Comparison of ENCODE assay signal across 9 mouse cellular contexts in the genomic region with DNA sequence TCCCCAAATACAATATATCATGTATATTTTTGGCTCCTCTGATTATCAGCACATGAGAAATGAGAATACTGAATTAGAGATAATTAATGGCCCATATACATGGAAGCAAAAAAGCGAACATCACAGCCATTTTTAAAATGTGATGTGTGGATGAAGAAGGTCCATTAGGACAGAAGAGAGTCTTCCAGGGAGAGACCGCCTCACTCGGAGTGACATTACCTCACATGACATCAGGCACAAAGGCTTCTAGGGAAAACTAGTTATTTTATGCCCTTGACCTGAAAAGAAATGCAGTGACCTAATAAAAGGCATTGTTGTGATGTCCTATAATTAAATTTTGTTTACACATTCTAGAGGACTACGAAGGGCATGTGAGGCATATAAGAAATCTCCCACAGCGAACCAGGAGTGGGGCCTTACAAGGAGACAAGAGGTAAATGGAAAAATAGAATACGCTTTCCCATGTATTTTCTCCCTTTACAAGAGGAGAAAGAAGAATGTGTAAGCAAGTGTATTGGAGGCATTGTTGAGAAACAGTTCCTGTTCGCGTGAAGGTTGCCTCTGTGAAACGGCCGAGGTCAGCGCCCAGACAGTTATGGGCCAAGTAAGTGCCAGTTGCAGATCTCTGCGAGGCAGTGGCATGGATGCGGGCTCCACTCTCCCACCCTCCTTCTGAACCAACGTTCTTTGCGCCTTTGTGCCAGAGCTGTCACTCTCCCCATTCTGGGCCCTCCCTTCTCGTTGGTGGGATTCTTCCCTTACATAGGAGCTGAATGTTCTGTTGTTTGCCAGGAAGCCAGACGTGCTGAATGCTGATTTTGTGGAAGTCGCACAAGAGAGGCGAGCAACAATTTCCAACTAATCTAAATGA. TPM values are rescaled to one million over a fixed set of nuclear protein-coding genes. Genes with fewer than 3 reads are reported as not detected.
DNase-seq lines count a peak whose midpoint lies in the region; ATAC-seq lines count a peak whose summit lies in the region.
"Had no signal": no experiment of that assay in that cellular context is flagged by ENCODE, and none has a peak within 500 bp of the region (broad histone marks: within the 10 kb centered on the region; RNA-seq: fewer than 3 reads in every experiment).

No protein-coding gene starts in this region.

- H3K4me3 ChIP-seq in embryonic facial prominence, embryonic 10.5 days: no peak overlapping the region
- H3K4me3 ChIP-seq in hindbrain, embryonic 14.5 days (replicated peaks; ENCODE audit: low read length): no peak overlapping the region
- H3K4me3 ChIP-seq in midbrain, embryonic 16.5 days (ENCODE audit: low read depth, low read length): no peak overlapping the region
- H3K4me3 ChIP-seq: embryonic facial prominence, embryonic 13.5 days; limb, embryonic 15.5 days had no signal

- H3K27ac ChIP-seq in embryonic facial prominence, embryonic 10.5 days (replicated peaks): 0 out of 2 replicates have a peak overlapping the region, but pooled peaks have one; percentile 21
- H3K27ac ChIP-seq in hindbrain, embryonic 14.5 days: peak overlapping the region; percentile 72
- H3K27ac ChIP-seq in midbrain, embryonic 16.5 days (ENCODE audit: low read length): peak overlapping the region; percentile 76
- H3K27ac ChIP-seq: embryonic facial prominence, embryonic 13.5 days; limb, embryonic 15.5 days had no signal

- H3K36me3 ChIP-seq in embryonic facial prominence, embryonic 10.5 days (replicated peaks): no peaks in the 10 kb centered on the region
- no peaks in the 10 kb centered on the region for H3K36me3 ChIP-seq in hindbrain, embryonic 14.5 days (replicated peaks; ENCODE audit: control insufficient read depth, insufficient read depth)
- no peaks in the 10 kb centered on the region for H3K36me3 ChIP-seq in midbrain, embryonic 16.5 days (ENCODE audit: control insufficient read depth, insufficient read depth, low read length)
- H3K36me3 ChIP-seq: embryonic facial prominence, embryonic 13.5 days; limb, embryonic 15.5 days had no signal

- no peak overlapping the region for H3K9ac ChIP-seq in hindbrain, embryonic 14.5 days
- H3K9ac ChIP-seq in midbrain, embryonic 16.5 days (ENCODE audit: low read depth, low read length): peak overlapping the region; percentile 38; the same call in 1 of the 2 replicates
- H3K9ac ChIP-seq: embryonic facial prominence, embryonic 13.5 days; limb, embryonic 15.5 days had no signal

- 61% methylated on average over 19 of the region's 19 CpGs for WGBS in embryonic facial prominence, embryonic 10.5 days
- 31% methylated on average over 19 of the region's 19 CpGs for WGBS in hindbrain, embryonic 14.5 days
- 37% methylated on average over 19 of the region's 19 CpGs for WGBS in midbrain, embryonic 16.5 days

- peak overlapping the region; percentile 32 for H3K4me2 ChIP-seq in hindbrain, embryonic 14.5 days (replicated peaks)
- peak overlapping the region; percentile 28 for H3K4me2 ChIP-seq in midbrain, embryonic 16.5 days (ENCODE audit: low read length)
- H3K4me2 ChIP-seq: embryonic facial prominence, embryonic 13.5 days; limb, embryonic 15.5 days had no signal

- H3K9me3 ChIP-seq in embryonic facial prominence, embryonic 10.5 days: no peaks in the 10 kb centered on the region
- no peaks in the 10 kb centered on the region for H3K9me3 ChIP-seq in hindbrain, embryonic 14.5 days (ENCODE audit: control insufficient read depth, low read length)
- H3K9me3 ChIP-seq in midbrain, embryonic 16.5 days (replicated peaks; ENCODE audit: control insufficient read depth, low read length, poor library complexity, severe bottlenecking): no peaks in the 10 kb centered on the region
- H3K9me3 ChIP-seq: embryonic facial prominence, embryonic 13.5 days; limb, embryonic 15.5 days had no signal

- ATAC-seq in hindbrain, embryonic 14.5 days (ENCODE audit: low FRiP score): peak; percentile 92
- peak; percentile 94 for ATAC-seq in midbrain, embryonic 16.5 days

- H3K4me1 ChIP-seq in embryonic facial prominence, embryonic 10.5 days: peaks cover 10% of the 10 kb centered on the region; the same call in 1 of the 2 replicates
- H3K4me1 ChIP-seq in hindbrain, embryonic 14.5 days (replicated peaks; ENCODE audit: control insufficient read depth, insufficient read depth, low read length): peaks cover 13% of the 10 kb centered on the region
- H3K4me1 ChIP-seq in midbrain, embryonic 16.5 days (ENCODE audit: control insufficient read depth, insufficient read depth, low read length): peaks cover 15% of the 10 kb centered on the region
- H3K4me1 ChIP-seq: embryonic facial prominence, embryonic 13.5 days; limb, embryonic 15.5 days had no signal

- DNase-seq in brain, embryonic 18.5 days (ENCODE audit: low read depth, low spot score): peak; percentile 83
- peak; percentile 22 for DNase-seq in embryonic facial prominence, embryonic 10.5 days (ENCODE audit: low spot score)
- peak; percentile 59 for DNase-seq in hindbrain, embryonic 14.5 days (ENCODE audit: low spot score)
- no peak for DNase-seq in kidney, adult 18-20 months
- DNase-seq in heart, postnatal 10 days: no peak
- DNase-seq in heart, postnatal 25 days (ENCODE audit: low spot score): no peak

- intact Hi-C loops in heart, postnatal 10 days (cut with DNase I): no loop called here
- intact Hi-C loops in heart, postnatal 25 days (cut with DNase I): no loop called here

- H3K27me3 ChIP-seq in embryonic facial prominence, embryonic 10.5 days (replicated peaks; ENCODE audit: low read depth, poor library complexity, severe bottlenecking): no peaks in the 10 kb centered on the region
- H3K27me3 ChIP-seq in hindbrain, embryonic 14.5 days (ENCODE audit: control insufficient read depth, insufficient read depth, low read length): no peaks in the 10 kb centered on the region
- no peaks in the 10 kb centered on the region for H3K27me3 ChIP-seq in midbrain, embryonic 16.5 days (ENCODE audit: control insufficient read depth, insufficient read depth, low read depth, low read length)
- H3K27me3 ChIP-seq: embryonic facial prominence, embryonic 13.5 days; limb, embryonic 15.5 days had no signal

RNA-seq across cellular contexts. Expression of gene Ptprz1, which starts 41.0 kb away (rescaled TPM):
- 9.4 and 9.9 TPM in 2 replicates for polyA plus RNA-seq in embryonic facial prominence, embryonic 10.5 days (2016; fragmentation: Nextera tagmentation; extraction: Ambion mirVana)
- 77.5 and 92.5 TPM in 2 replicates for polyA plus RNA-seq in hindbrain, embryonic 14.5 days (2014; fragmentation: Nextera tagmentation; extraction: Ambion mirVana)
- polyA plus RNA-seq in midbrain, embryonic 16.5 days (2015; fragmentation: Nextera tagmentation; extraction: Ambion mirVana): 84.3 and 112 TPM in 2 replicates
- 1 to 10 TPM; 1.4 to 1.8 TPM for total RNA-seq in heart, postnatal 10 days (2021)
- total RNA-seq in heart, postnatal 25 days (2021): under 1 TPM; 0.73 to 0.88 TPM

Comparison
In these comparisons a context has a peak if more than half of its experiments do, and no peak if none do; other contexts are left out.
1. DNase-seq: peak in brain, embryonic 18.5 days (single experiment), embryonic facial prominence, embryonic 10.5 days (single experiment) and hindbrain, embryonic 14.5 days (single experiment); none in kidney, adult 18-20 months (single experiment), heart, postnatal 10 days (0 of 2) and heart, postnatal 25 days (single experiment).
2. H3K27ac ChIP-seq: peak in every context shown above with its lines; median percentile 76 in midbrain, embryonic 16.5 days; 72 in hindbrain, embryonic 14.5 days; 21 in embryonic facial prominence, embryonic 10.5 days.